Mouse (Mus musculus) CH12.LX (cell line): ENCODE measurements around the gene Cyb561.

Source experiments
- CTCF ChIP-seq, 2 experiments: IDR thresholded peaks in 1 of 2; conservative IDR thresholded peaks in 1 of 2; 2 replicates each; pipeline ENCODE4 v1.5.1; 2011 to 2012; ENCODE audit warnings: low read depth in 2 of 2, low read length in 2 of 2, improper control_type of control experiment in 1 of 2, inconsistent platforms in 1 of 2, mild to moderate bottlenecking in 1 of 2, moderate library complexity in 1 of 2
- EP300 ChIP-seq: IDR thresholded peaks from 2 replicates; pipeline ENCODE4 v1.6.1; 2011; ENCODE audit warnings: low read length, improper control_type of control experiment
- MAFK ChIP-seq: IDR thresholded peaks from 2 replicates; pipeline ENCODE4 v1.6.1; 2011; ENCODE audit warnings: low read length, improper control_type of control experiment; ENCODE audit not compliant: insufficient replicate concordance
- POLR2A ChIP-seq: IDR thresholded peaks from 2 replicates; pipeline ENCODE4 v1.6.1; 2011; ENCODE audit warnings: low read depth, mild to moderate bottlenecking, improper control_type of control experiment, low read length
- UBTF ChIP-seq: IDR thresholded peaks from 2 replicates; pipeline ENCODE4 v1.6.1; 2012; ENCODE audit warnings: low read depth, mild to moderate bottlenecking, inconsistent platforms, low read length, improper control_type of control experiment, moderate library complexity

DNA sequence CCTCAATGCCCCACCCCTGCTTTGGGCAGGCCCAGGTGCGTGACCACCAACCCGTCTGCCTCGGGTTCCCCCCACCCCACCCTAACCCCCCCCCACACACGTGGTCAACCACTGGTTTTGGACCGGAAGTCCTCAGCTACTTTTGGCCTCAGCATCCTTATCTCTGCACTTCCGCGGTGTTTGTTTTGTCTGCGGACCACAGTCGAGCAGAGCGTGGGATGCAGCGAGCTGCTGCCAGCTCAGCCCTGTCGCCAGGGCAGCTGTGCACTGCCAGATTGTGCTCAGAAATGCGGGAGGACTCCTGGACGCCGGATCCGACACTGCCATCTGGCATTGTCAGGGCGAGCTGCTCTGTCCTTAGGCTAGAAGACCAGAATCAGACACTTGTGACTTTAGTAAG is 6.2 kb upstream of the Cyb561 start:
- TF ChIP-seq CTCF (conservative IDR thresholded peaks at IDR 0.05 in 1 of 2, IDR thresholded peaks at IDR 0.05 in 1 of 2; ENCODE audit: low read depth in 2 of 2, low read length in 2 of 2), result no peak
- TF ChIP-seq MAFK, result 0 out of 2 replicates have a peak, but pooled peaks have one; percentile 50
- peak; percentile 28; the same call in 1 of the 2 replicates for TF ChIP-seq POLR2A
- TF ChIP-seq EP300, result peak; percentile 62; the same call in 1 of the 2 replicates
- 0 out of 2 replicates have a peak, but pooled peaks have one; percentile 49 for TF ChIP-seq UBTF
